Mouse (Mus musculus): Measurements from ENCODE around the gene Tex261.

Gene Tex261

DNA sequence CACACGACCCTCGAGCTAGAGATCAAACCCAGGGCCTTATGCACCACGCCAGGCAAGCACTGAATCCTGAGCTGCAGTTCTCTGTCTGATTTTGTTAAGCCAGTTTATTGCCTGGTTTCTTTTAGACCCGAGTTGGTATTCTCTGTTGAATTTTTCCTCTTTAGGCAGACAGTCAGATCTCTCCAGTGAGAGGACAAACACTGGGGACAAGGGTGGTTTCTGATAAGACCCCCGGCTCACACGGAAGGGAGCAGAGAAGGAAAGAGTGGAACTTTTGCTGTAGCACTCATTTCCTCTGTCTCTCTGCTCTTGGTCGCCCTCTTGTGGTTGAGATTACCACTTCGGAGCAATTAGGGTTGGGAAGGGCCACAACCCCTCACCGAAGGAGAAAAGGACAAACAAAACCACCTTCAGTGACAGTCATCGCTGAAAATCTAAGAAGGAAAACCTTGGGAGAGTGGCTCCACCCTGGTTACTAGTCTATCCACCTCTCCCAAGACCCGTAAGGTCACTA, 25.4 kb downstream of the Tex261 start:
- peak; percentile 65 for DNase-seq

DNA sequence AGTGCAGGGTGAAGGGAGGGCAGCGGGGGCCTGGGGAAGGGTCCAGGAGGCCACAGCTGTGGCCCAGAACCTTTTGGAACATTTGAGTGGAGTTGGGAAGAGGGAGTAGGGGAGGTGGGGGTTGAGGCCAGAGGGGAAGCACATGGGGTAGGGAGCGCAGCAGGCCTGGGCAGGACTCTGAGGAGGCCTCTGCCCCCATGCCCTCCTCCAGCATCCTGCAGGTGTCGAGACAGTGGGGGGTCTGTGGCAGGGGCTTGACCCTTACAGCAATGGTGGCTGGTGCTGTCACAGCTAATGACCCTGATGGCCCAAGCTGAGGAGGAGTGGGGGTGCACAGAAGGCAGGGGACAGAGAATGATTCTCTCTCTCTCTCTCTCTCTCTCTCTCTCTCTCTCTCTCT, 26.3 kb downstream of the Tex261 start:
- no peak for DNase-seq

DNA sequence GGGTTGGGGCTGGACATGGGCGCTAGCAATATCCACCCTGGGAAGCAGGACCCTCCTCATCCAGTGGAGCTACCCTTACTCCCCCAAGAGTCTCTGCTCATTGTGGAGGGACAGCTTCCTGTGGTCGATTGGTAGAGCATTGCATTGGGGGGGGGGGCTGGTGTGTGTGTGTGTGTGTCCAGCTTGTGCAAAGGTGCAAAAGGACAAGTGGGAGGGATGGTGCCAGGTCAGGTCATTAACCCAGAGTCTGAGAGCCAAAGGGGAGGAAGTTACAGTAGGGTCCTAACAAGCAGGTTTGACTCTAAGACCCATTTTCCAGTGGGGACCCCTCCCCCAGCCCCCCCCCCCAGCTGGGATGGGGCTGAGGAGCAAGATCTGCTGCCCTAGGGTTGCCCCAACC, 30.1 kb downstream of the Tex261 start:
- DNase-seq, result no peak

DNA sequence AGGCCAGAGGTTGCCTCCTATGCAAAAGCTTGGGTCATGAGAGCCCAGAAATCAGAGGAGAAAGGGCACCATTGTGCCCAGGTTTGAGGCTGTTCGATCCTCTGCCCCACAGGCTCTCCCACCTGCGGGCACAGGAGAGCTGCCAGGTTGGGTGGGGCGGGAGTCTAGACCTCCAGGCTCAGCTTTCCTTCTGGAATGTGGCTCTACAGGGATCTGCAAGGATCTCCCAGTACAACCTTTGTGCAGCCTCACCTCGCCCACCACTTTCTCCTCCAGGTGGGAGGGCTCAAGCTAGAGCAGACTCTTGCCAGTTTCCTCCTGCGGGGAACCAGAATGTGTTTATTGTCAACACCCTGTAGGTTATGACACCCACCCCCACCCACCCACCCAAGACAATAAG, 31.1 kb downstream of the Tex261 start:
- DNase-seq, result no peak

DNA sequence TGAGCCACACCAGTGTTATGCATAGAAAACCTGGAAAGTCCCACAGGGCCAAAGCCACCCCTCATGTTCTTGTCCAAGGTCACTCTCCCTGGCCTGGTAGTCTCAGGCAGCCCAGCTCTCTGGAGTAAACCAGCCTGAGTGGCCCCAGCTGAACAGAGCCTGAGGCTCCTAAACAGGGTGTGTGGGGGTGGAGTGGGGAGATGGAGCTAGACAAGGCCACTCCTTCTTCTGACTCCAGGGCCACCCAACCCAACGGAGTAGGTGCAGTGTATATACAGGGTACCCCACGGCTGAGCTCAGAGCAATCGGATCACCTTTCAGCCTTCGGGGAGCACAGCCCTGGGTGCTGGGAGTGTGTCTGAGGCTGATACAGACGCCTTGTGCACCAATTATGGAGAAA, 31.5 kb downstream of the Tex261 start:
- DNase-seq, result no peak

DNA sequence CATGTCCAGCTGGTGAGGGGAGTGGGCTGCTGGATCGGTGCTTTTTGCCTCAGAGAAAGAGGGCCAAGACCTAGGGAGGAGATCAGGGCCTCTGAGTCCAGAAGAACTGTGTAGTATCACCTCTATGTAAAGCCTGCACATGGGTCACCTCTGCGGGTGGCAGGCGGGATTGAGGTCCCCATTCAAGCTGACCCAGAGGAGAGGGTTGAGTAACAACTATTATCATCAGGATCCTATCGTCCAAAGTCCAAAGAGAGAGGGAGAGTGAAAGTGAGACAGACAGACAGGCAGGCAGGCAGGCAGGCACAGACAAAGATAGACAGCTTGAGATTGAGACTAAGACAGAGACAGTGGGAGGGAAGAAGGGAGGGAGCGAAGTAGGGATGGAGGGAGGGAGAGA, 32.4 kb downstream of the Tex261 start:
- peak; percentile 12 for DNase-seq

DNA sequence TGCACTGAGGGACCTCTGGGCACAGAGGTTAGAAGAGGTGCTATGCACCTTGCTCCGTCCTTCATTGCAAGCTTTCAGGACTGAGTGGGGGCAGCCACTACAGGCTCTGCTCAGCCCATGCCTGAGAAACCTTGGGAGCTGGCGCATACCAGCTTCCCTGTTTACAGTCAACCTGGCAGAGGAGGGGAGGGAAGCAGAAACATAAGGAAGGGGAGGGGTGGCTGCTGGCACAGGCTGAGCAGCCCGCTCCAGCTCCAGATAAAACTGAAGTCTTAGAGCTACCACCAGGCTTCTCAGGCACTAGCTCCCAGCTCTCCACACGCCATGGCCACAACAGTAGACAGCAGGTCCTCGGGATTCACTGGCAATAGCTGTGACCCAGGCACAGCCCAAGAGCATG, 32.9 kb downstream of the Tex261 start, which contains the start of gene Atp6v1b1:
Atp6v1b1 (plus strand) TSS at position 230 of the 400 bp plus-strand sequence.
- peak; percentile 37 for DNase-seq

DNA sequence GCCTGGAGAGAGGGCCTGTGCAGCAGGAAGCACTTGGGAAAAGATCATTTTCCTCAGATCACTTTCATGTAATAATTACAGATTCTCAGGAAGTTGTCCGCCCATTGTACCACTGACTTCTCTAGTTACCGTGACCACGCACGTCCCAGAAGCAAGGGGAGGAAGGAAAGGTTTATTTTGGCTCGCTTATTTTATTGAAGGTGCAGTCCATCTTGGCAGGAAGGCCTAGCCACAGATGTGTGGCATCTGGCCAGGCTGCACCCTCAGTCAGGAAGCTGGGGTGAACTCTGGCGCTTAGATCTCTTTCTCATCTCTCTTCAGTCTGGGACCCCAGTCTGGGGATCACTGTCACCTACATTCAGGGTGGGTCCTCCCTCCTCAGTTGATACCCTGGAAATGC, 37.0 kb downstream of the Tex261 start:
- no peak for DNase-seq

DNA sequence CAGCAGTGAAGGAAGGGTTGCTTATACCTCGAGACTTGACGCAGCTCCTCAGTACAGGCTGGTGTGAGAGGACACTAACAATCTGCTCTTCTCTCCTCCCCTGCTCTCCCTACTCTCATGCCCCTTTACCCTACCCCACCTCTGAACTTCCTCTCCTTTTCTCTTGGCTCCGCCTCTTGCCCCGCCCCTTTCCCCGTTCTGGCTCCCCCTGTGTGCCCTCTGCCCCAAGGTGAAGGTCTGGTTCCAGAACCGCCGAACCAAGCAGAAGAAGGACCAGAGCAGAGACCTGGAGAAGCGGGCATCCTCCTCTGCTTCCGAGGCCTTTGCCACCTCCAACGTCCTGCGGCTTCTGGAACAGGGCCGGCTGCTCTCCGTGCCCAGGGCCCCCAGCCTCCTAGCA, 38.3 kb downstream of the Tex261 start:
- DNase-seq, result no peak

DNA sequence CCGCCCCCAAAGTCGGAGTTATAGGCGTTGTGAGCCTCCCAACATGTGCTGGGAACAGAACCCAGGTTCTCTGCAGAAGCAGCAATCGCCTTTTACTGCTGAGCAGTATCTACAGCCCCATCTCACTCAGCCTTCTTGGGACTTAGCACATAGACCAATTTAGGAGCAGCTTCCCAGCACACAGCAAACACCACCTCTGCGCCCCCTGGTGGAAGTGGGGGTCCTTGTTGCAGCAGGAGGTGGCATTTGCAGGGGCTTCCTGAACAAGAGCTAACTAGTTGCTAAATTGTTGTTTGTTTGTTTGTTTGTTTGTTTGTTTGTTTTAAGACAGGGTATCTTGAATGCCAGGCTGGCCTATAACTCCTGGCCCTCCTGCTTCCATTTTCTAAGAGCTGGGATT, 44.5 kb downstream of the Tex261 start:
- DNase-seq, result peak; percentile 78

DNA sequence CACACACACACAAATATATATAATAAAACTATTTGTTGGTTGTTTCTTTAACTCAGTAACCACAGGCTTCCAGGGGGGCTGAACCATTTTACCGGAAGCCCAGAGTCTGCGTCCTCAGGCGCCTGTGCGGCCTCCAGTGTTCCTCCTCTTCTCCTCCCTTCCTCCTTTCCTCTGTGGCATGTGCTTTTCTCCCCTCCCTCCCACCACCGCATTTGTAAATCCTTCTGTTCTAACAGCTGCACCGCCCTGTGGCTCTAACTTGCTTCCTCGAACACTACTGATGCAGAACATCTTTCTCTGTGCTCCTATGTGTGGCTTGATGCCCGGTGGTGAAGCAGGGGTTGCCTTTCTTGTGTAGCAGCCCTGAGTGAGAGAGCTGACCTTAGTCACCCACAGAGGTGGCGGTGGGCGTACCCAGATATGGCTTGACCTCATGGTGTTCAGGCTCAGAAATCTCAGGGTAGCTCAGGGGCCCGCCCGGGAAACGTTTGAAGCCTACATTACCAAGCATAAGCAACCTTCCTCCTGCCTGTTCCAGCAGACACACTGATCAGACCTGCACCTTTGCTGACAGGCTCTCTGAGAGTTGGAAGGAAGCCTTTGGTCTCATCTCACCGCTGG, 46.2 kb downstream of the Tex261 start:
- DNase-seq, result no peak

DNA sequence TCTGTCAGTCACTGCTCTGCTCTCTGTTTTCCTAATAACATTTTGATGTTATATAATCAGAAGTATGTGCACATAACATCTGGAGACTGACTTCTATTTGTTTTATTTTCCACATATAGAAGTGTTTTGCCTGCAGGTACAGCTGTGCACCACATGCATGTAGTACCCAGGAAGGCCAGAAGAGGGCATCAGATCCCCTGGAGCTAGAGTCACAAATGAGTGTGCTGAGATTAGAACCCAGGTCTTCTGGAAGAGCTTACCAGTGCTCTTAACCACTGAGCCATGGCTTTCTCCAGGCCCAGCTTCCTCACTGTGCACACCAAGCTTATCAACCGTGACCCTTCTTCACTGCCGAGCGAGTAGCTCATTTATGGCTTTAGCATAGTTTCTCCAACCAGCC, 47.1 kb downstream of the Tex261 start:
- peak; percentile 40 for DNase-seq

DNA sequence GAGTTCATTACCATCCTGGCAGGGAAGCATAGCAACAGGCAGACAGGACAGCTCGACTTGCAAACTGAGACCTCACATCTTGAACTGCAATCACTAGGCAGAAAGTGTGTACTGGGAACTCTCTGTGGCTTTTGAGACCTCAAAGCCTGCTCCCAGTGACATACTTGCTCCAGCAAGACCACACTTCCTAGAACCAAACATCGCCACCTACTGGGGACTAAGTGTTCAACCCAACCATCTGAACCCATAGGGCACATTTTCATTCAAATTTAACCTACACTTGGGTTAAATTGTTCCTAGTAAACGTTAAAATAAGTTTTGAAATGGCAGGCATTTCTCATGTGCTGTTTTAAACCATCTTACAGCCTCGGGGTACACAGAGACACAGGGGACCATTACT, 48.4 kb downstream of the Tex261 start:
- no peak for DNase-seq

DNA sequence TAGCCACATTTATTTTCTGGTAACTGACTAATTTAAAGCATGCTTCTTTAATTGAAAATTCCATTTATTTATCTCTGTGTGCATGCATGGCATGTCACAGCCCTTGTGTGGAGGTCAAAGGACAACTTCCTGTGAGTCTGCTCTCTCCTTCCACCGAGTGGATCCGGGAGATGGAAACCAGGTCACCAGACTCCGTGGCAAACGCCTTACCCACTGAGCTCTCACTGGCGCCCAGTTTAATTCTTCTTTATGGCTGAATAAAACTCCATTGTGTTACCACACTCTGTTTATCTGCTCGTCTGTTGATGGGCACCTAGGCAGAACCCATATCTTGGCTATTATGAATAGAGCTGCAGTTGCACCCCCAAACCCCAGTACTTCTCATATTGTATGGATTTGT, 53.1 kb downstream of the Tex261 start:
- DNase-seq, result no peak

Data from kidney, adult 18-20 months (tissue).